In the genomic region with DNA sequence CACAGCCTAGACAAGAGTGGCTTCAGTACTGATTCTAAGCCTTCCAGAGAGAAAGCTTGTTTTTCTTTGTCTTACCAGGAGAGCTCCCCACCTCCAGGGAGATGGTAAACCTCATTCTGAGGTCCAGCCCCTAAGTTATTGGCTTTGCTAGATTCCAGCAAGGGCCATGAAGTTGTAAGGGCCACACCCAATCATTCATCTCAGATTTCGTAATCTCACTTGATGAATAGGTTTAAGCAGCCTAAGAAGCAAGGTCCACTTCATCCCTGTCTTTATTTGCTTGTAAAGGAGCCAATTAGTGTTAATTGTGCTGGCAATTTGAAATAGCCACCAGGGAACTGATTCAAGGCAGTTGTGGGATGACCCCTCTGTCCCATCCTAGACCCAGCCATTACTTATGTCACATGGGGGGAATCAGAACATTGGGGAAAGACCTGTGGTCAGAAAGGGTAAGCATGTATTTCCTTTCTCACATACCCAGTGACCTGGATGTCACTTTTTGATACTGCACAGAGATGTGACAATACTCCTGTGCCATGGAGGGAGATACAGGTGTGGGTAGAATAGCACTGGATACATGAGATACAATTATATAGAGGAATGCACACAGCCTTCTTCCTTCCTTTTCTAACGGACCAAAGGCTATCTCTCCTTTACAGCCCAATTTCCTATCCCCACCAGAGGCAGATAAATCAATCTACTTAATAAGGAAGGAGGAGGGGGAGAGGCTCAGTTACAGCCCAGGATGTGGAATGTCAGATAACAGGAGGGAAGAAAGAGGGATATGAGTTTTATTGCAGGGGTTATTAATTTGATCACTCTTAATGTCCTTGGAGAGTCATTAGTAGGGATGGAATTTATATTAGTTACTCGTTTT, we compare ENCODE assay signal across 8 mouse cellular contexts. TPM values are rescaled to one million over a fixed set of nuclear protein-coding genes. Genes with fewer than 3 reads are reported as not detected.
A peak's percentile ranks its signal among the peaks of the same experiment; 100 is the strongest.
DNase-seq lines count a peak whose midpoint lies in the region; ATAC-seq and TF ChIP-seq lines count a peak whose summit lies in the region.

No protein-coding gene starts in this region.

- peaks cover 32% of the 10 kb centered on the region for H3K4me1 ChIP-seq in kidney, embryonic 14.5 days (ENCODE audit: control insufficient read depth, insufficient read depth, low read length)
- peaks cover 22% of the 10 kb centered on the region for H3K4me1 ChIP-seq in forebrain, postnatal 0 days (ENCODE audit: insufficient read depth)

- no peaks in the 10 kb centered on the region for H3K27me3 ChIP-seq in kidney, embryonic 14.5 days (ENCODE audit: control insufficient read depth, insufficient read depth, low read length)
- H3K27me3 ChIP-seq in forebrain, postnatal 0 days (ENCODE audit: insufficient read depth, low read length) = no peaks in the 10 kb centered on the region

- H3K27ac ChIP-seq in kidney, embryonic 14.5 days (ENCODE audit: low read depth, low read length) = no peak overlapping the region
- no peak overlapping the region for H3K27ac ChIP-seq in forebrain, postnatal 0 days (ENCODE audit: low read depth, low read length)

- WGBS in kidney, embryonic 14.5 days = 22% methylated on average over 3 of the region's 3 CpGs
- WGBS in forebrain, postnatal 0 days = 50% methylated on average over 3 of the region's 3 CpGs

- DNase-seq in kidney, adult 18-20 months = no peak
- DNase-seq in MEL-GATA-1-ER (ENCODE audit: extremely low read depth, low read depth) = peak; percentile 81
- no peak for DNase-seq in forebrain, postnatal 0 days
- no peak for DNase-seq in layer of hippocampus, adult 9-11 months
- no peak for DNase-seq in frontal cortex, postnatal 14 days (ENCODE audit: low spot score in 2 of 2)
- DNase-seq in lung, adult 18-20 months = no peak

- no peaks in the 10 kb centered on the region for H3K9me3 ChIP-seq in kidney, embryonic 14.5 days (ENCODE audit: control insufficient read depth, low read length)
- H3K9me3 ChIP-seq in forebrain, postnatal 0 days (ENCODE audit: low read length) = no peaks in the 10 kb centered on the region

- no peak for TF ChIP-seq CTCF in forebrain, postnatal 0 days (IDR thresholded peaks at IDR 0.05; ENCODE audit: low read depth)

- no peaks in the 10 kb centered on the region for H3K36me3 ChIP-seq in kidney, embryonic 14.5 days (ENCODE audit: control insufficient read depth, insufficient read depth, low read length)
- no peaks in the 10 kb centered on the region for H3K36me3 ChIP-seq in forebrain, postnatal 0 days (ENCODE audit: insufficient read depth)

- H3K4me3 ChIP-seq in kidney, embryonic 14.5 days (ENCODE audit: low read length) = peak overlapping the region; percentile 97; the same call in 1 of the 2 replicates
- no peak overlapping the region for H3K4me3 ChIP-seq in forebrain, postnatal 0 days (ENCODE audit: low read depth, low read length)

- no peak for ATAC-seq in kidney, embryonic 14.5 days (ENCODE audit: low FRiP score, low TSS enrichment)
- no peak for ATAC-seq in forebrain, postnatal 0 days
- ATAC-seq in megakaryocyte-erythroid progenitor cell, adult 5-6 weeks (replicated peaks; ENCODE audit: low FRiP score, low TSS enrichment, poor library complexity, severe bottlenecking) = peak; percentile 28

- H3K9ac ChIP-seq in kidney, embryonic 14.5 days (ENCODE audit: low read depth, low read length) = no peak overlapping the region
- H3K9ac ChIP-seq in forebrain, postnatal 0 days = no peak overlapping the region

- peak overlapping the region; percentile 79 for H3K4me2 ChIP-seq in kidney, embryonic 14.5 days (replicated peaks; ENCODE audit: low read depth, low read length)
- peak overlapping the region; percentile 64 for H3K4me2 ChIP-seq in forebrain, postnatal 0 days (ENCODE audit: low read depth)

RNA-seq across cellular contexts. Expression of gene Pafah1b2, which starts 1.2 kb away (rescaled TPM):
- 125 and 177 TPM in 2 replicates for polyA plus RNA-seq in kidney, embryonic 14.5 days (2014; fragmentation: Nextera tagmentation; extraction: Ambion mirVana)
- total RNA-seq in forebrain, postnatal 0 days (2014; rRNA removed) = 318 and 354 TPM in 2 replicates
- polyA plus RNA-seq in forebrain, postnatal 0 days (2015; fragmentation: Nextera tagmentation; extraction: Ambion mirVana) = 222 and 258 TPM in 2 replicates
- 26.5 and 36.8 TPM in 2 replicates for total RNA-seq in megakaryocyte-erythroid progenitor cell, adult 5-6 weeks (2014; fragmentation: Nextera tagmentation)
- 111 and 144 TPM in 2 replicates for total RNA-seq in megakaryocyte-erythroid progenitor cell, adult 5-6 weeks (2017)

RNA-seq across cellular contexts. Expression of gene Sik3, which starts 1.3 kb away (rescaled TPM):
- 10.1 and 11.2 TPM in 2 replicates for polyA plus RNA-seq in kidney, embryonic 14.5 days (2014; fragmentation: Nextera tagmentation; extraction: Ambion mirVana)
- total RNA-seq in forebrain, postnatal 0 days (2014; rRNA removed) = 24.2 and 27.9 TPM in 2 replicates
- polyA plus RNA-seq in forebrain, postnatal 0 days (2015; fragmentation: Nextera tagmentation; extraction: Ambion mirVana) = 8.4 and 9.3 TPM in 2 replicates
- 23.8 and 29.0 TPM in 2 replicates for total RNA-seq in megakaryocyte-erythroid progenitor cell, adult 5-6 weeks (2014; fragmentation: Nextera tagmentation)
- 15.2 and 16.6 TPM in 2 replicates for total RNA-seq in megakaryocyte-erythroid progenitor cell, adult 5-6 weeks (2017)

RNA-seq across cellular contexts. Expression of gene Sidt2, which starts 56.3 kb away (rescaled TPM):
- 26.8 and 42.3 TPM in 2 replicates for polyA plus RNA-seq in kidney, embryonic 14.5 days (2014; fragmentation: Nextera tagmentation; extraction: Ambion mirVana)
- total RNA-seq in forebrain, postnatal 0 days (2014; rRNA removed) = 65.6 and 77.5 TPM in 2 replicates
- polyA plus RNA-seq in forebrain, postnatal 0 days (2015; fragmentation: Nextera tagmentation; extraction: Ambion mirVana) = 33.5 and 46.5 TPM in 2 replicates
- 45.6 and 50.6 TPM in 2 replicates for total RNA-seq in megakaryocyte-erythroid progenitor cell, adult 5-6 weeks (2014; fragmentation: Nextera tagmentation)
- 10.8 and 29.2 TPM in 2 replicates for total RNA-seq in megakaryocyte-erythroid progenitor cell, adult 5-6 weeks (2017)
